Mouse (Mus musculus): Measurements from ENCODE around the gene Fbxo7.

Gene Fbxo7

GRCm38 (mm10) chr10:86034007-86034728, 12.4 kb downstream of the Fbxo7 start:
- no peak for DNase-seq (ENCODE audit: low spot score in 2 of 2)

GRCm38 (mm10) chr10:86043651-86044050, 21.9 kb downstream of the Fbxo7 start:
- DNase-seq (ENCODE audit: low spot score in 2 of 2), result no peak

GRCm38 (mm10) chr10:86044066-86044465, 22.3 kb downstream of the Fbxo7 start:
- DNase-seq (ENCODE audit: low spot score in 2 of 2), result no peak

- DNase-seq (ENCODE audit: low spot score in 2 of 2), result no peak
These were observed 24.6 kb downstream of the Fbxo7 start for GRCm38 (mm10) chr10:86046371-86046770.

GRCm38 (mm10) chr10:86047786-86048185, 26.0 kb downstream of the Fbxo7 start:
- DNase-seq (ENCODE audit: low spot score in 2 of 2), result no peak

- DNase-seq (ENCODE audit: low spot score in 2 of 2), result no peak
These were observed 28.8 kb downstream of the Fbxo7 start for GRCm38 (mm10) chr10:86050522-86050921.

GRCm38 (mm10) chr10:86052818-86053522, 31.2 kb downstream of the Fbxo7 start:
- no peak for DNase-seq (ENCODE audit: low spot score in 2 of 2)

- no peak for DNase-seq (ENCODE audit: low spot score in 2 of 2)
These were observed 34.6 kb downstream of the Fbxo7 start for GRCm38 (mm10) chr10:86056297-86056903.

GRCm38 (mm10) chr10:86057286-86057685, 35.5 kb downstream of the Fbxo7 start:
- no peak for DNase-seq (ENCODE audit: low spot score in 2 of 2)

GRCm38 (mm10) chr10:86057712-86058111, 35.9 kb downstream of the Fbxo7 start:
- DNase-seq (ENCODE audit: low spot score in 2 of 2), result no peak

GRCm38 (mm10) chr10:86060267-86060666, 38.5 kb downstream of the Fbxo7 start:
- DNase-seq (ENCODE audit: low spot score in 2 of 2), result no peak

- DNase-seq (ENCODE audit: low spot score in 2 of 2), result no peak
These were observed 40.7 kb downstream of the Fbxo7 start for GRCm38 (mm10) chr10:86062261-86063017.

GRCm38 (mm10) chr10:86063018-86063384, 41.2 kb downstream of the Fbxo7 start:
- no peak for DNase-seq (ENCODE audit: low spot score in 2 of 2)

- peak; percentile 53 to 54 for DNase-seq (ENCODE audit: low spot score in 2 of 2)
These were observed 43.2 kb downstream of the Fbxo7 start for GRCm38 (mm10) chr10:86064937-86065336.

GRCm38 (mm10) chr10:86065661-86066060, 43.9 kb downstream of the Fbxo7 start:
- no peak for DNase-seq (ENCODE audit: low spot score in 2 of 2)

GRCm38 (mm10) chr10:86066651-86067050, 44.9 kb downstream of the Fbxo7 start:
- DNase-seq (ENCODE audit: low spot score in 2 of 2), result no peak

- no peak for DNase-seq (ENCODE audit: low spot score in 2 of 2)
These were observed 46.1 kb downstream of the Fbxo7 start for GRCm38 (mm10) chr10:86067911-86068310.

GRCm38 (mm10) chr10:86069341-86069740, 47.6 kb downstream of the Fbxo7 start:
- no peak for DNase-seq (ENCODE audit: low spot score in 2 of 2)

GRCm38 (mm10) chr10:86070751-86071150, 49.0 kb downstream of the Fbxo7 start:
- no peak for DNase-seq (ENCODE audit: low spot score in 2 of 2)

- DNase-seq (ENCODE audit: low spot score in 2 of 2), result no peak
These were observed 52.4 kb downstream of the Fbxo7 start for GRCm38 (mm10) chr10:86074134-86074533.

- DNase-seq (ENCODE audit: low spot score in 2 of 2), result no peak
These were observed 53.4 kb downstream of the Fbxo7 start for GRCm38 (mm10) chr10:86074971-86075711.

Measured in frontal cortex, postnatal 14 days (tissue).